Mouse (Mus musculus): ENCODE data around the gene Zc3h7b. TPM values are rescaled to one million over a fixed set of nuclear protein-coding genes. Genes with fewer than 3 reads are reported as not detected.

Zc3h7b gene
- total RNA-seq, 2 experiments from 2014 or later = 68.9 to 69.9 TPM

DNA sequence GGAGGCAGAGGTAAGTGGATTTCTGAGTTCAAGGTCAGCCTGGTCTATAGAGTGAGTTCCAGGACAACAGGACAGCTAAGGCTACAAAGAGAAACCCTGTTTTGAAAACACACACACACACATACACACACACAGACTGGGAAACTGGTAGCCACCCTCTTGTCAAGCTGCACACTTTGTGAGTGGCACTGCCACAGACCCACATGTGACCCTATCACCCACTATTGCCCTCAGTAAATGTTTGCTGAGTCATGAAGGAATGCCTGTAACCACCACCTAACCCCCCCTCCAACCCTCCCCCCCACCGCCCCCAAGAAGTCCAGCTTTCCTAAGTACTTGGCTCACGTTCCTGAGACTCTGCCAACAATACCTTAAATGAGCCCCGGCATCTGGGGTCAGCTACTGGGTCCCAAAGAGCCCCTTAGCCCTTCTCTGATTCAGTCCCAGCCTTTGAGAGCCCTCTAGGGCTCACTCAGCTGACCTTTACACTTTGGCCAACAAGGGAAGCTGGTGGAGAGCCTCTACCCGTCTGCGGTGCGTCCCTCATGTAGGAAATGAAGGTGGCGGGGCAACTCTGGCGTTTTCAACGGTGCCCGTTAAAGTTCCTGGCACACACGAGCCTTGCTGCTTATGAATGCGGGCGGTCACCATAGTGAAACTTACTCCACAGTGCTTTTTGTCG, 93.8 kb downstream of the Zc3h7b start:
- DNase-seq (ENCODE audit: low spot score in 2 of 2) = no peak

DNA sequence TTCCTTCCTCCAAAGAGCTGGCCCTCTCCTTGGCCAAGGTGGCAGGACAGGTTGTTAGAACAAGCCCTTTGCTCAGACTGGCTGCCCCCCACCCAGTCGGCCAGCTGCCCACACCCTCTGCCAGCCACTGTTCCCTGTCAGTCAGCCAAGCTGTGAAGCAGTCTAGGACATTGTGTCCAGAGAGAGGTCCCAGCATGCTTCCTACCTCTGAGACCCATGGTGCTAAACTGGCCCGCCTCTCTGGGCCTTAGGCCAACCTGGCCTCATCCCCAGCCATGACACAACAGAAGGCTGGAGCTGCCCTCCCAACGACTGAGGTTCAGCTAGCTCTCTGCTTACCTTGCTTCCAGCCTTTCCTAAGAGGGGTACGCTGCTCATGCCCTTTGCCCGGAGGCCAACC, 94.8 kb downstream of the Zc3h7b start:
- peak; percentile 62 to 72 for DNase-seq (ENCODE audit: low spot score in 2 of 2)

GRCm38 (mm10) chr15:81840306-81840705, 95.4 kb downstream of the Zc3h7b start:
- no peak for DNase-seq (ENCODE audit: low spot score in 2 of 2)

DNA sequence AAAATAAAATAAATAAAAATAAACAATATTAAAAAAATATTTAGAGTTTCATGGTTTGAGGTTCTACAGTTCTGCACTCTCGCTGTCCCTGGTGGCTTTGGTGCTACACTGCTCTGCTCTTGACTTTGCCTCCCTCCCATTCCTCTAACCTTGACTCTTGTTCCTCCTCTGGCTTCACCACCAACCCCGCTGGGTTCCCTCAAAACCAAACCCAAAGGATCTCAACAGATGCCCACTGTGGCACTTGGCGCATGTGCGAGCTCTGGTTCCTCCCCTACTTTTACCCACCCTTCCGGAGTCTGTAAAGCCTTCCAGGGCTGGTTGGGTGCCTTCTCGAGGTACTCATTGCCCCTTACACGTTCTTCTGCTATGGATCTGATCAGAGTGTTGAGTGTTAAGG, 97.4 kb downstream of the Zc3h7b start:
- no peak for DNase-seq (ENCODE audit: low spot score in 2 of 2)

GRCm38 (mm10) chr15:81845033-81845625, 100.3 kb downstream of the Zc3h7b start:
- DNase-seq (ENCODE audit: low spot score in 2 of 2) = no peak

- peak; percentile 64 to 75 for DNase-seq (ENCODE audit: low spot score in 2 of 2)
Observed at GRCm38 (mm10) chr15:81845724-81846123, 100.9 kb downstream of the Zc3h7b start.

Other genes with a start within 250 kb of the Zc3h7b start
- gene Ep300, start 159.7 kb upstream of the Zc3h7b start, total RNA-seq (2021) = 10 to 100 TPM; 52.4 to 59.7 TPM
- gene L3mbtl2, start 81.2 kb upstream of the Zc3h7b start, total RNA-seq (2021) = 10 to 100 TPM; 18.2 to 18.5 TPM
- 1 to 10 TPM; 1.8 to 3.0 TPM for gene Chadl, start 47.8 kb upstream of the Zc3h7b start, total RNA-seq (2021)
- gene Rangap1, start 473 bp downstream of the Zc3h7b start, total RNA-seq (2021) = 10 to 100 TPM; 69.7 to 70.0 TPM
- gene Tef, start 57.4 kb downstream of the Zc3h7b start, total RNA-seq (2021) = 10 to 100 TPM; 45.0 to 46.9 TPM
- 100 to 1,000 TPM; 103 to 121 TPM for gene Tob2, start 113.7 kb downstream of the Zc3h7b start, total RNA-seq (2021)
- gene Phf5a, start 126.9 kb downstream of the Zc3h7b start, total RNA-seq (2021) = 10 to 100 TPM; 54.3 to 55.6 TPM
- gene Aco2, start 127.3 kb downstream of the Zc3h7b start, total RNA-seq (2021) = 1,000 to 10,000 TPM in 1 of 2 experiments, 100 to 1,000 TPM in 1; 791 to 1,455 TPM
- gene Polr3h, start 181.2 kb downstream of the Zc3h7b start, total RNA-seq (2021) = 10 to 100 TPM; 16.2 to 19.9 TPM
- 1 to 10 TPM; 6.9 to 9.2 TPM for gene Csdc2, start 191.7 kb downstream of the Zc3h7b start, total RNA-seq (2021)
- 10 to 100 TPM; 58.0 to 85.4 TPM for gene Pmm1, start 215.9 kb downstream of the Zc3h7b start, total RNA-seq (2021)
- gene 1700029P11Rik, start 235.5 kb downstream of the Zc3h7b start, total RNA-seq (2021) = not detected
- 10 to 100 TPM; 55.8 to 88.9 TPM for gene Xrcc6, start 242.8 kb downstream of the Zc3h7b start, total RNA-seq (2021)